Mouse (Mus musculus): ENCODE results near the gene Ttll3.

Gene Ttll3

GRCm38 (mm10) chr6:113388960-113389359 is at the start of gene Ttll3:
Ttll3 (plus strand) TSS chr6:113389260.
- no peak for DNase-seq (ENCODE audit: low read depth, low spot score)

GRCm38 (mm10) chr6:113341574-113341973 is 47.5 kb upstream of the Ttll3 start:
- DNase-seq (ENCODE audit: low read depth, low spot score) = no peak

GRCm38 (mm10) chr6:113342297-113342696 is 46.8 kb upstream of the Ttll3 start:
- no peak for DNase-seq (ENCODE audit: low read depth, low spot score)

GRCm38 (mm10) chr6:113343177-113344092 is 45.6 kb upstream of the Ttll3 start, which contains the start of gene Camk1:
Camk1 (minus strand) TSS chr6:113343984.
- peak; percentile 21 for DNase-seq (ENCODE audit: low read depth, low spot score)

GRCm38 (mm10) chr6:113344321-113344720 is 44.7 kb upstream of the Ttll3 start:
- no peak for DNase-seq (ENCODE audit: low read depth, low spot score)

- no peak for DNase-seq (ENCODE audit: low read depth, low spot score)
Measured at GRCm38 (mm10) chr6:113346897-113347296, 42.2 kb upstream of the Ttll3 start.

- no peak for DNase-seq (ENCODE audit: low read depth, low spot score)
Measured at GRCm38 (mm10) chr6:113350538-113350937, 38.5 kb upstream of the Ttll3 start.

GRCm38 (mm10) chr6:113351161-113351560 is 37.9 kb upstream of the Ttll3 start:
- no peak for DNase-seq (ENCODE audit: low read depth, low spot score)

- no peak for DNase-seq (ENCODE audit: low read depth, low spot score)
Measured at GRCm38 (mm10) chr6:113351653-113352052, 37.4 kb upstream of the Ttll3 start.

GRCm38 (mm10) chr6:113352820-113353219 is 36.2 kb upstream of the Ttll3 start:
- DNase-seq (ENCODE audit: low read depth, low spot score) = no peak

- no peak for DNase-seq (ENCODE audit: low read depth, low spot score)
Measured at GRCm38 (mm10) chr6:113353696-113354095, 35.4 kb upstream of the Ttll3 start.

GRCm38 (mm10) chr6:113361476-113361875 is 27.6 kb upstream of the Ttll3 start:
- DNase-seq (ENCODE audit: low read depth, low spot score) = no peak

- no peak for DNase-seq (ENCODE audit: low read depth, low spot score)
Measured at GRCm38 (mm10) chr6:113362241-113362640, 26.8 kb upstream of the Ttll3 start.

- no peak for DNase-seq (ENCODE audit: low read depth, low spot score)
Measured at GRCm38 (mm10) chr6:113364518-113365135, 24.4 kb upstream of the Ttll3 start.

GRCm38 (mm10) chr6:113366639-113367038 is 22.4 kb upstream of the Ttll3 start:
- DNase-seq (ENCODE audit: low read depth, low spot score) = no peak

GRCm38 (mm10) chr6:113367574-113367973 is 21.5 kb upstream of the Ttll3 start:
- no peak for DNase-seq (ENCODE audit: low read depth, low spot score)

- DNase-seq (ENCODE audit: low read depth, low spot score) = no peak
Measured at GRCm38 (mm10) chr6:113368124-113368523, 20.9 kb upstream of the Ttll3 start.

- DNase-seq (ENCODE audit: low read depth, low spot score) = no peak
Measured at GRCm38 (mm10) chr6:113368577-113368976, 20.5 kb upstream of the Ttll3 start.

GRCm38 (mm10) chr6:113370194-113370929 is 18.7 kb upstream of the Ttll3 start:
- DNase-seq (ENCODE audit: low read depth, low spot score) = no peak

- no peak for DNase-seq (ENCODE audit: low read depth, low spot score)
Measured at GRCm38 (mm10) chr6:113373491-113373890, 15.6 kb upstream of the Ttll3 start.

GRCm38 (mm10) chr6:113377172-113377495 is 11.9 kb upstream of the Ttll3 start:
- DNase-seq (ENCODE audit: low read depth, low spot score) = no peak
